Mouse (Mus musculus): Measurements from ENCODE around the gene Mecom.

DNA sequence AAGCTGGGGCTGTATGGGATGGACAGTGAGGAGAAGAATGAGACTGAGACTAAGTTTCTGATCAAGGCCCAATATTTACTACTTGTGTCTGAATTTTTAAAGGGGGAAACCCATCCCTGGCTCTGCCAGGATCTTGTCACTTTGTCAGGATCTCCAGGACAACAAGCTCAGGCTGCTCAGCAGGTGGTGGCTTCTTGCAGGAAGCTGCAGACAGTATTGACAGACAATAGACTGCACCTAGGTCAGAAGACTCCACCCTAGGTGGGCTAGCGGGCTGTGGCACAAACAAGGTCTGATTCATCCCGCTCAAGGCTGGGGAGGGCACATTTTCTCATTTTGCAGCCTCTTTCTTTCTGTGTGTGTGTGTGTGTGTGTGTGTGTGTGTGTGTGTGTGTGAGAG, 25.7 kb upstream of the Mecom start:
- TF ChIP-seq POLR2A (IDR thresholded peaks at IDR 0.05; ENCODE audit: control insufficient read depth, low read depth, low read length) (no peak), CTCF (IDR thresholded peaks at IDR 0.05; ENCODE audit: control insufficient read depth, insufficient read depth, insufficient replicate concordance, low read depth, low read length) (no peak)
